Comparison of ENCODE assay signal across 15 mouse cellular contexts in genomic region chr6:120275301-120275700, GRCm38 (mm10). TPM values are rescaled to one million over a fixed set of nuclear protein-coding genes. Genes with fewer than 3 reads are reported as not detected.
DNase-seq lines count a peak whose midpoint lies in the region; ATAC-seq lines count a peak whose summit lies in the region.
"Had no signal": no experiment of that assay in that cellular context is flagged by ENCODE, and none has a peak within 500 bp of the region (broad histone marks: within the 10 kb centered on the region; RNA-seq: fewer than 3 reads in every experiment).

No protein-coding gene starts in this region.

- no peak for DNase-seq in embryonic facial prominence, embryonic 14.5 days (ENCODE audit: low spot score)
- no peak for DNase-seq in embryonic facial prominence, embryonic 10.5 days (ENCODE audit: low spot score)
- peak; percentile 19 for DNase-seq in right cerebral cortex, adult 18-20 months
- DNase-seq in right cerebral cortex, postnatal 14 days, result no peak
- DNase-seq in spleen, adult 12 weeks (ENCODE audit: low spot score), result no peak
- DNase-seq in left cerebral cortex, postnatal 4 days, result no peak
- DNase-seq in testis, postnatal 10 days (ENCODE audit: low spot score), result no peak
- DNase-seq: B cell, adult 2 months; cerebellum, adult 11 months; lung, adult 18-20 months had no signal

- H3K27me3 ChIP-seq in embryonic facial prominence, embryonic 14.5 days (replicated peaks; ENCODE audit: control insufficient read depth, insufficient read depth, low read length), result no peaks in the 10 kb centered on the region
- H3K27me3 ChIP-seq in embryonic facial prominence, embryonic 10.5 days (replicated peaks; ENCODE audit: low read depth, poor library complexity, severe bottlenecking), result no peaks in the 10 kb centered on the region
- no peaks in the 10 kb centered on the region for H3K27me3 ChIP-seq in heart, embryonic 16.5 days (ENCODE audit: control insufficient read depth, insufficient read depth, low read length)
- H3K27me3 ChIP-seq: embryonic facial prominence, embryonic 12.5 days had no signal

- H3K9ac ChIP-seq in embryonic facial prominence, embryonic 14.5 days (ENCODE audit: low read depth, low read length), result no peak overlapping the region
- peak overlapping the region; percentile 24 for H3K9ac ChIP-seq in heart, embryonic 16.5 days (ENCODE audit: low read length)
- H3K9ac ChIP-seq: embryonic facial prominence, embryonic 12.5 days had no signal

- WGBS in embryonic facial prominence, embryonic 14.5 days, result 56% methylated on average over 6 of the region's 6 CpGs
- whole genome bisulfite sequencing in embryonic facial prominence, embryonic 10.5 days, result 63% methylated on average over 6 of the region's 6 CpGs
- WGBS in heart, embryonic 16.5 days, result 24% methylated on average over 6 of the region's 6 CpGs

- no peaks in the 10 kb centered on the region for H3K4me1 ChIP-seq in embryonic facial prominence, embryonic 14.5 days (ENCODE audit: control insufficient read depth, insufficient read depth, low read length)
- peaks cover 12% of the 10 kb centered on the region; the same call in 1 of the 2 replicates for H3K4me1 ChIP-seq in embryonic facial prominence, embryonic 10.5 days
- H3K4me1 ChIP-seq in heart, embryonic 16.5 days (ENCODE audit: control insufficient read depth, insufficient read depth, low read length), result peaks cover 29% of the 10 kb centered on the region

- intact Hi-C loops in left cerebral cortex, postnatal 4 days (cut with DNase I), result no loop called here

- H3K4me2 ChIP-seq in embryonic facial prominence, embryonic 14.5 days (ENCODE audit: low read depth, low read length), result peak overlapping the region; percentile 11; the same call in 1 of the 2 replicates
- no peak overlapping the region for H3K4me2 ChIP-seq in heart, embryonic 16.5 days (ENCODE audit: low read depth, low read length)
- H3K4me2 ChIP-seq: embryonic facial prominence, embryonic 12.5 days had no signal

- no peaks in the 10 kb centered on the region for H3K36me3 ChIP-seq in embryonic facial prominence, embryonic 14.5 days (ENCODE audit: control insufficient read depth, insufficient read depth, low read length)
- H3K36me3 ChIP-seq in embryonic facial prominence, embryonic 10.5 days (replicated peaks), result no peaks in the 10 kb centered on the region
- H3K36me3 ChIP-seq in heart, embryonic 16.5 days (ENCODE audit: control insufficient read depth, insufficient read depth), result no peaks in the 10 kb centered on the region
- H3K36me3 ChIP-seq: embryonic facial prominence, embryonic 12.5 days had no signal

- no peak overlapping the region for H3K4me3 ChIP-seq in embryonic facial prominence, embryonic 14.5 days (ENCODE audit: low read depth, low read length)
- no peak overlapping the region for H3K4me3 ChIP-seq in embryonic facial prominence, embryonic 10.5 days
- no peak overlapping the region for H3K4me3 ChIP-seq in heart, embryonic 16.5 days (ENCODE audit: low read length)
- H3K4me3 ChIP-seq: embryonic facial prominence, embryonic 12.5 days; left cerebral cortex, adult 2 months had no signal

- no peak overlapping the region; the same call in 1 of the 2 replicates for H3K27ac ChIP-seq in embryonic facial prominence, embryonic 14.5 days (replicated peaks; ENCODE audit: low read depth, low read length)
- H3K27ac ChIP-seq in embryonic facial prominence, embryonic 10.5 days (replicated peaks), result no peak overlapping the region
- H3K27ac ChIP-seq in heart, embryonic 16.5 days (ENCODE audit: low read length), result peak overlapping the region; percentile 80
- H3K27ac ChIP-seq: embryonic facial prominence, embryonic 12.5 days; left cerebral cortex, adult 2 months had no signal

- peak; percentile 28; the same call in 1 of the 2 replicates for ATAC-seq in embryonic facial prominence, embryonic 14.5 days (ENCODE audit: low read depth)
- ATAC-seq in heart, embryonic 16.5 days (replicated peaks; ENCODE audit: extremely low read depth, insufficient read depth, low FRiP score), result peak; percentile 44; the same call in 1 of the 2 replicates
- ATAC-seq: intestine, postnatal 0 days; midbrain, embryonic 16.5 days had no signal

- no peaks in the 10 kb centered on the region for H3K9me3 ChIP-seq in embryonic facial prominence, embryonic 14.5 days (ENCODE audit: control insufficient read depth, low read length)
- no peaks in the 10 kb centered on the region for H3K9me3 ChIP-seq in embryonic facial prominence, embryonic 10.5 days
- no peaks in the 10 kb centered on the region for H3K9me3 ChIP-seq in heart, embryonic 16.5 days (replicated peaks; ENCODE audit: control insufficient read depth, low read length)
- H3K9me3 ChIP-seq: embryonic facial prominence, embryonic 12.5 days had no signal

RNA-seq across cellular contexts. Expression of gene D330020A13Rik, which starts 18.9 kb away (rescaled TPM):
- 0.46 and 0.71 TPM in 2 replicates for polyA plus RNA-seq in embryonic facial prominence, embryonic 14.5 days (2014; fragmentation: Nextera tagmentation; extraction: Ambion mirVana)
- 0.21 and 0.25 TPM in 2 replicates for polyA plus RNA-seq in embryonic facial prominence, embryonic 10.5 days (2016; fragmentation: Nextera tagmentation; extraction: Ambion mirVana)
- 0.49 TPM in 1 of 2 replicates, not detected in the other for polyA plus RNA-seq in heart, embryonic 16.5 days (2015; fragmentation: Nextera tagmentation; extraction: Ambion mirVana)
- not detected for total RNA-seq in left cerebral cortex, postnatal 4 days (2021)
- total RNA-seq: left cerebral cortex, adult 2 months had no signal
- polyA plus RNA-seq: midbrain, embryonic 16.5 days had no signal

RNA-seq across cellular contexts. Expression of gene B4galnt3, which starts 19.1 kb away (rescaled TPM):
- 1.1 and 1.3 TPM in 2 replicates for polyA plus RNA-seq in embryonic facial prominence, embryonic 14.5 days (2014; fragmentation: Nextera tagmentation; extraction: Ambion mirVana)
- polyA plus RNA-seq in embryonic facial prominence, embryonic 10.5 days (2016; fragmentation: Nextera tagmentation; extraction: Ambion mirVana), result 0.41 and 0.52 TPM in 2 replicates
- polyA plus RNA-seq in heart, embryonic 16.5 days (2015; fragmentation: Nextera tagmentation; extraction: Ambion mirVana), result 0.20 TPM in 2 replicates
- total RNA-seq in left cerebral cortex, postnatal 4 days (2021), result under 1 TPM; 0.46 to 0.60 TPM
